Mouse (Mus musculus) brain, adult 2 months (tissue): ENCODE measurements at regions not wholly inside any gene's neighbourhood (a gene's known extent, or its start where the extent isn't known, plus 50 kb on each side); places are given as distances from the start of the nearest gene placed in this dataset.

Experiments used
- DNase-seq: peaks from one replicate; pipeline ENCODE4 v3.0.0; 2011; ENCODE audit warnings: low read depth, low spot score

- DNase-seq: peak; percentile 20
Measured at GRCm38 (mm10) chr1:41410533-41410932, 605.1 kb downstream of the Tmem182 start.

- peak; percentile 42 for DNase-seq
Measured at GRCm38 (mm10) chr1:41411641-41412040, 606.2 kb downstream of the Tmem182 start.

DNA sequence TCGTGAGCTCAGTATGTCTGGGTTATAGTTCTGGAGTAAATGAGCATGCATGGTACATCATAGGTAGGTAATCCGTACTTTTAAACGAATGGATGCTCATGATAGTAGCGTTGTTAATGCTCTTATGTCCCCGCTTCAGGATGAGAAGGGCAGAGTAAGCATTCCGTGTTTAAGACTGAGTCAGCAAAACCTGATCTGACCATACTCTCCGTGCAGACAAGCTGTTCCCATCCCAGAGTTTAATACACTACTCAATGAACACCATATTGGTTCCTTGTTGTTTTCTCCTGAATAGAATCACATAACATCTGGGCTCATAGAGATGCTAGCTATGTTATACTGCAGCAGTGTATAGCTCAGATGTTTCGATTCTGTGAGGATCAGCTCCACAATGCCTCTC is 606.7 kb downstream of the Tmem182 start:
- DNase-seq: no peak

DNA sequence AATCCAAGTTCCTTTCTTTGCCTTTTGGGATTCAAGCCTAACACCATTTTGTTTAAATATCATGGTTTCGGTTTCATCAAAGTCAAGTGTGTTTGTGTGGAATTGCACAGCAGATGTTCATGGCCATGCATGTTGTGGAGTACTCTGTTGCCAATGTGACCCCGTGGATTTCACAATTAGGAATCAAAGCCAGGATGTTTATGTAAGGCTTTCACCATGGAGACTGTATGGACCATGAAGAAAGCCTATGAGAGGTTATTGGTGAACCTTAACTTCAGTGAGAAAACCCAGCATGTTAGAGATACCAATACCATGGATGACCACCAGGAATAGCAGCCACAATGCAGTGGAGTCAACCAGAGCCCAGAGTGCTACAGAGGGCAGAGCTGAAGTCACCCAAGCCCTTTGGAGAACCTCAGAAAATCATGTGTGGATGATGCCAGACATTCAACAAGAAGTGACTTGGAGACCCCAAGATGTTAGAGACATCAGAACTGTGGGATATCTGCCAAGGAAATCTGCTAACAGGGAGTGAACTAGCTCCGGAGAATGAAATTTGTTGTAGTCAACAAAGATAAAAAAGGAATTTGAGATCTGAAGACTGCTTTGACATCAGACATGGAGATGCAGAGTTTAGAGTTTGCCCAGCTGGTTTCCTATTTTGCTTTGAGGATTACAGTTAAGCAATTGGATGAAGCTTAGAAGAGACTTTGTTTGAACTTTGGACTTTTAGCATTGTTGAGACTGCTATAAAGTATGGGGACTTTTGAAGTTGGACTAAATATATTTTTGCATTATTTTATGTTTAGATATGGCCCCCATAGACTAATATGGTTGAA is 615.3 kb downstream of the Tmem182 start:
- DNase-seq: no peak

GRCm38 (mm10) chr1:41427853-41428252 is 622.5 kb downstream of the Tmem182 start:
- DNase-seq: peak; percentile 18

- peak; percentile 16 for DNase-seq
Measured at GRCm38 (mm10) chr1:41431127-41431690, 625.8 kb downstream of the Tmem182 start.

DNA sequence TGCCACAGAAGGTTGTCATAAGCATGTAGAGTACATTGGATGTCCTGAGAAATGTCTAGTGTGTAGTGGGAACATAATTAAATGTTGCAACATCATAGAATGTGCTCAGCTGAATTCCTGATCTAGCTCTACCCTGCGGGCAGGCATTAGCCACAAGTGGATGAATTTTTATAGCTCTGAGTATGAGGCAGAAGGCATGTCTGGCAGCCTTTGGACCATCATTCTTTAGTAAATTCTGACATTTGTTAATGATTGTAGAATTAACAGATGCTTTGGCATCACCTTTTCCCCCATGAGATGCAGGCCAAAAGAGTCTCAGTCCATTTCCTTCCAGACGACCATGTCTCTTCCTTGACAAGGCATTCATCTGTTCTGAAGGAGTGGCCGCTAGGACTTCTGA is 630.0 kb downstream of the Tmem182 start:
- no peak for DNase-seq

DNA sequence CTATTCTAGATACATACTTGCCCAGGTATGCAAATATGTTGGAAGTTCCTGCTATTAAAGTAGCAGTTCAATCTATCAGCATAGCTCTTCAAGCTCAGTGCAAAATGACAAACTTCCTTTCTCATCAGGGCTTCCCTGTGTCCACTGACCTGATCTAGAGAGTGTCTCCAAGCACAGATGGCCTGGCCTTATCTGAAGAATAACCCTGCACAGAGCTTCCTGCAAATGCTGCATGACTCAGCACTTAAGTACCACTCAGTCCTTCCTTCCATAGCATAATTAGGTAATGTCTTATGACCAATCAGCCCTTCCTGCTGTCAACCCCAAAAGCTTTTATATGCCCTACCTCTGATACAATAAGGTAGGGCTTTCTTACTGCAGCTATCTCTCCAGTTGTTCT is 644.6 kb downstream of the Tmem182 start:
- no peak for DNase-seq
